Mouse (Mus musculus) ES-E14 (cell line): ENCODE data around the gene Osgin1. TPM values are rescaled to one million over a fixed set of nuclear protein-coding genes. Genes with fewer than 3 reads are reported as not detected.

Source experiments
- DNase-seq: peaks from one replicate; pipeline ENCODE4 v3.0.0-alpha.2; 2013; ENCODE audit warnings: low read depth, low spot score
- H3K27ac ChIP-seq: 2 replicates; pipeline ENCODE4 v1.5.1; 2012; ENCODE audit warnings: low read depth, mild to moderate bottlenecking, low read length, moderate library complexity, mixed read lengths; ENCODE audit not compliant: poor library complexity, insufficient read depth, severe bottlenecking
- H3K36me3 ChIP-seq: 2 replicates; pipeline ENCODE4 v1.6.1; 2012; ENCODE audit warnings: mild to moderate bottlenecking, low read length, moderate library complexity, mixed read lengths; ENCODE audit not compliant: control insufficient read depth, poor library complexity, insufficient read depth, severe bottlenecking
- H3K4me1 ChIP-seq, 2 experiments: fragments of 150-350 bp in 1 of 2; sonication (generic) in 1 of 2; 2 replicates each; pipeline ENCODE4 v1.6.1; 2012; ENCODE audit warnings: low read length in 2 of 2, mild to moderate bottlenecking in 1 of 2, mixed read lengths in 1 of 2; ENCODE audit not compliant: control insufficient read depth in 2 of 2, insufficient read depth in 2 of 2, poor library complexity in 1 of 2
- H3K4me3 ChIP-seq, 2 experiments: fragments of 150-350 bp in 1 of 2; sonication (generic) in 1 of 2; 2 replicates each; pipeline ENCODE4 v1.5.1; 2012; ENCODE audit warnings: low read length in 2 of 2, low read depth in 1 of 2, mild to moderate bottlenecking in 1 of 2, mixed read lengths in 1 of 2; ENCODE audit not compliant: insufficient read depth in 1 of 2, poor library complexity in 1 of 2, severe bottlenecking in 1 of 2
- H3K9ac ChIP-seq: 2 replicates; pipeline ENCODE4 v1.6.1; 2012; ENCODE audit warnings: low read depth, mild to moderate bottlenecking, low read length, mixed read lengths; ENCODE audit not compliant: poor library complexity, insufficient read depth, severe bottlenecking
- H3K9me3 ChIP-seq: fragments of 150-350 bp; sonication (generic); 2 replicates; pipeline ENCODE4 v1.6.1; 2012; ENCODE audit warnings: low read depth, mild to moderate bottlenecking, low read length; ENCODE audit not compliant: control insufficient read depth, insufficient read depth
- CHD2 ChIP-seq: IDR thresholded peaks from 2 replicates; pipeline ENCODE4 v1.6.1; 2014; ENCODE audit warnings: mild to moderate bottlenecking, low read depth, low read length, inconsistent platforms
- HCFC1 ChIP-seq: IDR thresholded peaks from 2 replicates; pipeline ENCODE4 v1.6.1; 2012; ENCODE audit warnings: low read length, inconsistent platforms, borderline replicate concordance; ENCODE audit not compliant: insufficient read depth
- MAFK ChIP-seq: IDR thresholded peaks from 2 replicates; pipeline ENCODE4 v1.6.1; 2014; ENCODE audit warnings: mild to moderate bottlenecking, low read depth, low read length, inconsistent platforms; ENCODE audit not compliant: insufficient read depth
- ZC3H11A ChIP-seq: IDR thresholded peaks from 2 replicates; pipeline ENCODE4 v1.6.1; 2012; ENCODE audit warnings: low read depth, mild to moderate bottlenecking, inconsistent platforms, low read length, borderline replicate concordance
- ZNF384 ChIP-seq: IDR thresholded peaks from 2 replicates; pipeline ENCODE4 v1.6.1; 2012; ENCODE audit warnings: low read depth, low read length, inconsistent platforms
- in situ Hi-C, 2 experiments: fragments of 600-800 bp; cut with MboI; formaldehyde crosslinking; loops; one replicate each; pipeline ENCODE4 v1.15.1; 2025; ENCODE audit warnings: low sequenced_read_pairs in 2 of 2, inconsistent platforms in 1 of 2; ENCODE audit not compliant: unreplicated experiment in 2 of 2
- total RNA-seq: library from RNA; depleted of rRNA; stranded (reverse); fragments of 300-350 nt; gene quantifications from 2 replicates; pipeline ENCODE4 v1.2.3, GENCODE M21; 2012

Osgin1 gene
- total RNA-seq, 1 experiment = 0.36 TPM

GRCm38 (mm10) chr8:119461356-119461755 is 27.4 kb downstream of the Osgin1 start:
- no peak for DNase-seq
- Histone ChIP-seq H3K4me3 (no peak overlapping the region), H3K9me3 (no peaks in the 10 kb centered on the region), H3K36me3 (no peaks in the 10 kb centered on the region), H3K9ac (no peak overlapping the region), H3K4me1 (peaks cover 0 to 11% of the 10 kb centered on the region in 2 experiments; a peak in 1 of 4 replicates), H3K27ac (no peak overlapping the region)
- TF ChIP-seq ZNF384 = no peak
- no peak for TF ChIP-seq HCFC1
- no peak for TF ChIP-seq CHD2
- TF ChIP-seq MAFK = no peak
- no peak for TF ChIP-seq ZC3H11A
- in situ Hi-C loops = no loop called here

GRCm38 (mm10) chr8:119463709-119464108 is 29.8 kb downstream of the Osgin1 start:
- in situ Hi-C loops = no loop called here

DNA sequence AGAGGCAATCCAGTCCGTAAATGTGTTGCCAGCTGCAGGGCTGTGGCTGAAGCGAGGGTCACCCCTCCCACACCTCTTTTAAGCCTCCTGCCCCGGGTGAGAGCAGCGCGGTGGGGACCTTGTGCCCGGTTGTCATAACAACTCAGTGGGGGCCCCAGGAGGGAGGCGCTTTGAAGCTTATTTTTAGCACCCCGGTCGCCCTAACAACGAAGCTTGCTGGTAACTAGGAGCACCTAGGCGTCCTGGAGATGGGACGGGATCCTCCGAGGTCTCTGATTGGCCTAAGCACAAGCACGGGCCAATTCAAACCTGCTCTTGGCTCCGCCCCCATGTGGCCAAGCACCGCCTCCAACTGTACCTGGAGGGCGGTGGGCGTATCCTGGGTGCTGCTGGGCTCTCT is 32.2 kb downstream of the Osgin1 start:
- in situ Hi-C loops = no loop called here
- H3K9ac ChIP-seq = no peak overlapping the region
- H3K9me3 ChIP-seq = no peaks in the 10 kb centered on the region
- H3K27ac ChIP-seq = no peak overlapping the region
- no peaks in the 10 kb centered on the region for H3K36me3 ChIP-seq
- DNase-seq = peak; percentile 82
- TF ChIP-seq MAFK = no peak
- no peak for TF ChIP-seq CHD2
- H3K4me1 ChIP-seq = peaks cover 3 to 13% of the 10 kb centered on the region in 2 experiments; a peak in 1 of 4 replicates
- H3K4me3 ChIP-seq = peak overlapping the region in 1 of 2 experiments; percentile 0; a peak in 1 of 4 replicates

More at GRCm38 (mm10) chr8:119463709-119464108, 29.8 kb downstream of the Osgin1 start:
- Histone ChIP-seq H3K36me3 (no peaks in the 10 kb centered on the region), H3K27ac (no peak overlapping the region), H3K9me3 (no peaks in the 10 kb centered on the region), H3K4me1 (peaks cover 3 to 11% of the 10 kb centered on the region in 2 experiments; a peak in 1 of 4 replicates), H3K4me3 (no peak overlapping the region), H3K9ac (no peak overlapping the region)
- TF ChIP-seq ZNF384 (no peak), ZC3H11A (no peak), CHD2 (no peak), MAFK (no peak), HCFC1 (no peak)
- DNase-seq = no peak

DNA sequence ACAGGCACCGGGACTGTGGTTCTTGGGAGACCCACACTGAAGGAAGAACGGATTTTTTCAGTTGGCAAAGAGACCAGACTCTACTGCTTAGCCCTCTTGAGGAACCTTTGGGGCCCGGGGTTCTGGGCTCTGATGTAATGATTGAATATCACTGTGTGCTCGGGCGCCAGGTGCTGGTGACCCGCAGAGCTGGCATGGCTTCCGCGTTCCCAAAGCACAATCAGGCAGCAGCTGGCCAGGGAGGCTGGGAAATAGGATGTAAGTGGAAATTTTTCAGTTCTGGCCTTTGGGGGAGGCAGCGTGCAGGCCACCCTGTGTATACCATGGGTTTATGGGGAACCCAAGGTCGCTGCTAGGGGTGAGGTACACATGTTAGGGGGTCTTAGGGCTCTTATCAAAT is 32.9 kb downstream of the Osgin1 start:
- in situ Hi-C loops = no loop called here
- no peak overlapping the region for H3K27ac ChIP-seq
- no peak for DNase-seq
- no peaks in the 10 kb centered on the region for H3K36me3 ChIP-seq
- H3K9me3 ChIP-seq = no peaks in the 10 kb centered on the region
- peaks cover 3 to 15% of the 10 kb centered on the region in 2 experiments; a peak in 1 of 4 replicates for H3K4me1 ChIP-seq
- H3K4me3 ChIP-seq = no peak overlapping the region
- no peak for TF ChIP-seq ZC3H11A
- H3K9ac ChIP-seq = no peak overlapping the region

GRCm38 (mm10) chr8:119468091-119468490 is 34.2 kb downstream of the Osgin1 start:
- Histone ChIP-seq H3K9ac (no peak overlapping the region), H3K36me3 (no peaks in the 10 kb centered on the region), H3K9me3 (no peaks in the 10 kb centered on the region), H3K4me3 (no peak overlapping the region), H3K27ac (no peak overlapping the region), H3K4me1 (peaks cover 3 to 17% of the 10 kb centered on the region in 2 experiments; a peak in 1 of 4 replicates)
- no peak for DNase-seq
- TF ChIP-seq ZC3H11A (no peak), MAFK (no peak), ZNF384 (no peak), CHD2 (no peak), HCFC1 (no peak)
- in situ Hi-C loops = no loop called here
